Mouse (Mus musculus): ENCODE measurements around the gene Eif4h.

The Eif4h gene

GRCm38 (mm10) chr5:134607121-134607520 is 32.2 kb downstream of the Eif4h start:
- peak; percentile 82 for DNase-seq (ENCODE audit: low read depth)

GRCm38 (mm10) chr5:134606314-134606713 is 33.0 kb downstream of the Eif4h start:
- DNase-seq (ENCODE audit: low read depth) = no peak

GRCm38 (mm10) chr5:134604376-134604775 is 34.9 kb downstream of the Eif4h start:
- no peak for DNase-seq (ENCODE audit: low read depth)

GRCm38 (mm10) chr5:134597711-134598110 is 41.6 kb downstream of the Eif4h start:
- DNase-seq (ENCODE audit: low read depth) = no peak

GRCm38 (mm10) chr5:134593093-134593492 is 46.2 kb downstream of the Eif4h start:
- no peak for DNase-seq (ENCODE audit: low read depth)

GRCm38 (mm10) chr5:134592026-134592581 is 47.2 kb downstream of the Eif4h start:
- DNase-seq (ENCODE audit: low read depth) = no peak

- no peak for DNase-seq (ENCODE audit: low read depth)
Observed at GRCm38 (mm10) chr5:134589900-134590299, 49.4 kb downstream of the Eif4h start.

- DNase-seq (ENCODE audit: low read depth) = no peak
Observed at GRCm38 (mm10) chr5:134584798-134585197, 54.5 kb downstream of the Eif4h start.

- no peak for DNase-seq (ENCODE audit: low read depth)
Observed at GRCm38 (mm10) chr5:134583884-134584213, 55.4 kb downstream of the Eif4h start.

GRCm38 (mm10) chr5:134583006-134583883 is 56.0 kb downstream of the Eif4h start:
- DNase-seq (ENCODE audit: low read depth) = peak; percentile 41

GRCm38 (mm10) chr5:134582221-134582907 is 56.9 kb downstream of the Eif4h start:
- DNase-seq (ENCODE audit: low read depth) = peak; percentile 99

- no peak for DNase-seq (ENCODE audit: low read depth)
Observed at GRCm38 (mm10) chr5:134581146-134581545, 58.1 kb downstream of the Eif4h start, which contains the start of gene Rfc2. Rfc2 (plus strand) TSS chr5:134581366.

GRCm38 (mm10) chr5:134579135-134579534 is 60.2 kb downstream of the Eif4h start:
- no peak for DNase-seq (ENCODE audit: low read depth)

- DNase-seq (ENCODE audit: low read depth) = no peak
Observed at GRCm38 (mm10) chr5:134577534-134577933, 61.8 kb downstream of the Eif4h start.

- peak; percentile 47 for DNase-seq (ENCODE audit: low read depth)
Observed at GRCm38 (mm10) chr5:134576517-134577220, 62.6 kb downstream of the Eif4h start.

GRCm38 (mm10) chr5:134575833-134576232 is 63.5 kb downstream of the Eif4h start:
- no peak for DNase-seq (ENCODE audit: low read depth)

- DNase-seq (ENCODE audit: low read depth) = no peak
Observed at GRCm38 (mm10) chr5:134572508-134573214, 66.6 kb downstream of the Eif4h start.

GRCm38 (mm10) chr5:134571730-134572507 is 67.4 kb downstream of the Eif4h start:
- DNase-seq (ENCODE audit: low read depth) = peak; percentile 84
